Mouse (Mus musculus) heart, adult 2 months (tissue): ENCODE data around the gene Kpna2. TPM values are rescaled to one million over a fixed set of nuclear protein-coding genes. Genes with fewer than 3 reads are reported as not detected.
A peak's percentile ranks its signal among the peaks of the same experiment; 100 is the strongest.
"Not testable (repeated sequence)": the region's sequence is repeated elsewhere in the genome, so short reads cannot be mapped to it uniquely, and the experiment has no call there.

Experiments
- DNase-seq, 2 experiments: peaks; one replicate each; pipeline ENCODE4 v3.0.0; 2021
- H3K27ac ChIP-seq: fragments of 200-600 bp; 2 replicates; pipeline ENCODE4 v1.8.1; 2022
- H3K27me3 ChIP-seq: fragments of 200-500 bp; 2 replicates; pipeline ENCODE4 v1.6.1; 2012; ENCODE audit warnings: mild to moderate bottlenecking, low read length, inconsistent platforms, mixed read lengths; ENCODE audit not compliant: control insufficient read depth, insufficient read depth
- H3K36me3 ChIP-seq: fragments of 200-500 bp; 2 replicates; pipeline ENCODE4 v1.6.1; 2012; ENCODE audit warnings: low read length, inconsistent platforms; ENCODE audit not compliant: control insufficient read depth, insufficient read depth
- H3K4me1 ChIP-seq: fragments of 200-500 bp; 2 replicates; pipeline ENCODE4 v1.6.1; 2011; ENCODE audit warnings: low read length; ENCODE audit not compliant: control insufficient read depth, insufficient read depth
- H3K4me3 ChIP-seq: fragments of 200-600 bp; 2 replicates; pipeline ENCODE4 v1.8.1; 2022
- H3K79me2 ChIP-seq: fragments of 200-500 bp; replicated peaks from 2 replicates; pipeline ENCODE4 v1.6.1; 2012; ENCODE audit warnings: mild to moderate bottlenecking, inconsistent platforms, low read length, moderate library complexity, mixed read lengths; ENCODE audit not compliant: control insufficient read depth, insufficient read depth
- H3K9ac ChIP-seq: fragments of 200-500 bp; 2 replicates; pipeline ENCODE4 v1.6.1; 2012; ENCODE audit warnings: low read depth, mild to moderate bottlenecking, control low read depth, inconsistent platforms, low read length, mixed read lengths
- CTCF ChIP-seq: fragments of 200-600 bp; IDR thresholded peaks from 2 replicates; pipeline ENCODE4 v1.8.1; 2022; ENCODE audit warnings: antibody characterized with exemption, mild to moderate bottlenecking, moderate library complexity
- EP300 ChIP-seq: fragments of 200-500 bp; IDR thresholded peaks from 2 replicates; pipeline ENCODE4 v1.6.1; 2011; ENCODE audit warnings: low read depth, low read length, control low read depth; ENCODE audit not compliant: insufficient read depth
- POLR2A ChIP-seq: fragments of 200-500 bp; IDR thresholded peaks from 2 replicates; pipeline ENCODE4 v1.6.1; 2011; ENCODE audit warnings: mild to moderate bottlenecking, low read depth, low read length, control low read depth; ENCODE audit not compliant: insufficient read depth
- WGBS: fragments of 180-500 bp; shearing (Covaris S2); methylation state at CpG from one replicate; pipeline ENCODE4 v1.1.7; 2018; 5-methylcytosine and 5-hydroxymethylcytosine counted together
- intact Hi-C: fragments of 180-260 bp; cut with DNase I; formaldehyde crosslinking; loops from one replicate; pipeline ENCODE4 v1.15.1; 2025
- polyA plus RNA-seq: library from polyadenylated mRNA; depleted of rRNA; stranded (reverse); fragments of >200 nt; gene quantifications from 2 replicates; pipeline ENCODE4 v1.2.3, GENCODE M21; 2012
- total RNA-seq, 2 experiments: library from RNA; stranded (reverse); gene quantifications; 2 replicates each; pipeline ENCODE4 v1.2.3; 2021

Gene Kpna2
- total and polyA plus RNA-seq, 3 experiments: 19.5 to 62.9 (median 61.1) TPM

GRCm38 (mm10) chr11:107022050-107022683, 22.8 kb upstream of the Kpna2 start:
- H3K79me2 ChIP-seq: no peaks in the 10 kb centered on the region
- no peak overlapping the region for H3K4me3 ChIP-seq
- H3K9ac ChIP-seq: no peak overlapping the region
- H3K27ac ChIP-seq: no peak overlapping the region
- H3K4me1 ChIP-seq: peaks cover 2% of the 10 kb centered on the region
- H3K27me3 ChIP-seq: no peaks in the 10 kb centered on the region
- H3K36me3 ChIP-seq: no peaks in the 10 kb centered on the region
- TF ChIP-seq EP300 (no peak), POLR2A (no peak), CTCF (no peak)
- WGBS: 85% methylated on average over 13 of the region's 13 CpGs
- intact Hi-C loops: no loop called here
- DNase-seq: no peak

GRCm38 (mm10) chr11:107019722-107020121, 20.4 kb upstream of the Kpna2 start:
- H3K4me3 ChIP-seq: not testable (repeated sequence)
- WGBS: 91% methylated on average over 5 of the region's 5 CpGs

GRCm38 (mm10) chr11:107019318-107019717, 20.0 kb upstream of the Kpna2 start:
- H3K36me3 ChIP-seq: no peaks in the 10 kb centered on the region
- no peak for TF ChIP-seq POLR2A
- TF ChIP-seq CTCF: no peak
- TF ChIP-seq EP300: no peak
- no peak overlapping the region for H3K9ac ChIP-seq
- H3K4me3 ChIP-seq: no peak overlapping the region
- DNase-seq: no peak
- H3K27ac ChIP-seq: no peak overlapping the region
- no peaks in the 10 kb centered on the region for H3K27me3 ChIP-seq
- 79% methylated on average over 4 of the region's 4 CpGs for WGBS
- intact Hi-C loops: no loop called here
- no peaks in the 10 kb centered on the region for H3K79me2 ChIP-seq
- H3K4me1 ChIP-seq: no peaks in the 10 kb centered on the region

More at GRCm38 (mm10) chr11:107019722-107020121, 20.4 kb upstream of the Kpna2 start:
- H3K27me3 ChIP-seq, H3K27ac ChIP-seq, H3K36me3 ChIP-seq, H3K79me2 ChIP-seq, DNase-seq, intact Hi-C loops, H3K9ac ChIP-seq, H3K4me1 ChIP-seq: not testable (repeated sequence)

- Histone ChIP-seq H3K27ac (no peak overlapping the region), H3K4me1 (no peaks in the 10 kb centered on the region), H3K36me3 (no peaks in the 10 kb centered on the region), H3K79me2 (no peaks in the 10 kb centered on the region), H3K27me3 (no peaks in the 10 kb centered on the region), H3K4me3 (no peak overlapping the region), H3K9ac (no peak overlapping the region)
- 35% methylated on average over 8 of the region's 8 CpGs for WGBS
- DNase-seq: no peak
- intact Hi-C loops: no loop called here
- no peak for TF ChIP-seq POLR2A
- TF ChIP-seq CTCF: peak; percentile 56
- no peak for TF ChIP-seq EP300
Observed at GRCm38 (mm10) chr11:107018606-107019005, 19.3 kb upstream of the Kpna2 start.

- Histone ChIP-seq H3K36me3 (no peaks in the 10 kb centered on the region), H3K4me3 (no peak overlapping the region), H3K9ac (no peak overlapping the region), H3K27ac (no peak overlapping the region), H3K4me1 (no peaks in the 10 kb centered on the region), H3K79me2 (no peaks in the 10 kb centered on the region), H3K27me3 (no peaks in the 10 kb centered on the region)
- WGBS: 58% methylated on average over 6 of the region's 6 CpGs
- intact Hi-C loops: no loop called here
- no peak for DNase-seq
- TF ChIP-seq CTCF (no peak), EP300 (no peak), POLR2A (no peak)
Observed at GRCm38 (mm10) chr11:107017339-107017886, 18.1 kb upstream of the Kpna2 start.

- H3K36me3 ChIP-seq: no peaks in the 10 kb centered on the region
- H3K79me2 ChIP-seq: no peaks in the 10 kb centered on the region
- 40% methylated on average over 1 of the region's 1 CpGs for WGBS
- no peaks in the 10 kb centered on the region for H3K27me3 ChIP-seq
- TF ChIP-seq CTCF: no peak
- H3K4me3 ChIP-seq: no peak overlapping the region
- H3K27ac ChIP-seq: no peak overlapping the region
- intact Hi-C loops: no loop called here
- H3K9ac ChIP-seq: no peak overlapping the region
- DNase-seq: no peak
- H3K4me1 ChIP-seq: no peaks in the 10 kb centered on the region
Observed at GRCm38 (mm10) chr11:107016893-107017292, 17.6 kb upstream of the Kpna2 start.

- H3K4me3 ChIP-seq, H3K4me1 ChIP-seq, H3K9ac ChIP-seq, H3K27me3 ChIP-seq, H3K79me2 ChIP-seq, DNase-seq, H3K36me3 ChIP-seq, intact Hi-C loops, H3K27ac ChIP-seq: not testable (repeated sequence)
- 77% methylated on average over 11 of the region's 11 CpGs for WGBS
Observed at GRCm38 (mm10) chr11:107015535-107016187, 16.3 kb upstream of the Kpna2 start.
